Mouse (Mus musculus) thymus, adult 2 months (tissue): ENCODE results near the gene Rfesd.

Source experiments
- CTCF ChIP-seq: fragments of 200-500 bp; IDR thresholded peaks from 2 replicates; pipeline ENCODE4 v1.5.1; 2012; ENCODE audit warnings: mild to moderate bottlenecking, control low read depth, low read length, moderate library complexity, borderline replicate concordance; ENCODE audit not compliant: control insufficient read depth, poor library complexity, insufficient read depth; ENCODE audit errors: extremely low read depth
- POLR2A ChIP-seq: fragments of 200-500 bp; IDR thresholded peaks from 2 replicates; pipeline ENCODE4 v1.6.1; 2012; ENCODE audit warnings: mild to moderate bottlenecking, low read length, control low read depth, moderate library complexity; ENCODE audit not compliant: control insufficient read depth, poor library complexity, insufficient read depth; ENCODE audit errors: extremely low read depth

- TF ChIP-seq CTCF = no peak
- TF ChIP-seq POLR2A = no peak
Observed at GRCm38 (mm10) chr13:76003272-76003671, 15.2 kb downstream of the Rfesd start.
